Comparison of ENCODE assay signal across 12 mouse cellular contexts in genomic region chr3:135534103-135534502, GRCm38 (mm10). TPM values are rescaled to one million over a fixed set of nuclear protein-coding genes. Genes with fewer than 3 reads are reported as not detected.
DNase-seq lines count a peak whose midpoint lies in the region; ATAC-seq and TF ChIP-seq lines count a peak whose summit lies in the region.
"Had no signal": no experiment of that assay in that cellular context is flagged by ENCODE, and none has a peak within 500 bp of the region (broad histone marks: within the 10 kb centered on the region; RNA-seq: fewer than 3 reads in every experiment).

No protein-coding gene starts in this region.

- DNase-seq in frontal cortex, postnatal 25 days (ENCODE audit: low spot score in 2 of 2) = no peak
- DNase-seq in lung, embryonic 14.5 days = no peak
- DNase-seq in lung, adult 18-20 months = no peak
- DNase-seq in gastrocnemius, postnatal 14 days = no peak
- DNase-seq: adrenal gland, postnatal 14 days; cerebellum, adult 9-10 months; kidney, adult 11 months had no signal

- no peaks in the 10 kb centered on the region for H3K4me1 ChIP-seq in lung, embryonic 14.5 days (ENCODE audit: insufficient read depth)
- H3K4me1 ChIP-seq in intestine, embryonic 15.5 days (replicated peaks) = no peaks in the 10 kb centered on the region
- no peaks in the 10 kb centered on the region for H3K4me1 ChIP-seq in hindbrain, embryonic 13.5 days (replicated peaks)

- H3K4me3 ChIP-seq in lung, embryonic 14.5 days (ENCODE audit: low read depth, low read length) = no peak overlapping the region
- H3K4me3 ChIP-seq in intestine, embryonic 15.5 days (replicated peaks) = no peak overlapping the region
- no peak overlapping the region for H3K4me3 ChIP-seq in hindbrain, embryonic 13.5 days

- no peak overlapping the region for H3K27ac ChIP-seq in lung, embryonic 14.5 days (ENCODE audit: low read depth)
- no peak overlapping the region for H3K27ac ChIP-seq in intestine, embryonic 15.5 days
- no peak overlapping the region for H3K27ac ChIP-seq in hindbrain, embryonic 13.5 days
- H3K27ac ChIP-seq: macrophage had no signal

- WGBS in lung, embryonic 14.5 days = 63% methylated on average over 4 of the region's 5 CpGs
- 67% methylated on average over 4 of the region's 5 CpGs for WGBS in intestine, embryonic 15.5 days
- WGBS in hindbrain, embryonic 13.5 days = 85% methylated on average over 4 of the region's 5 CpGs

- no peak overlapping the region for H3K9ac ChIP-seq in lung, embryonic 14.5 days
- H3K9ac ChIP-seq in intestine, embryonic 15.5 days = no peak overlapping the region
- H3K9ac ChIP-seq in hindbrain, embryonic 13.5 days = no peak overlapping the region

- TF ChIP-seq CTCF in lung, embryonic 14.5 days (IDR thresholded peaks at IDR 0.05; ENCODE audit: low read depth) = peak; percentile 34; the same call in 1 of the 2 replicates

- H3K27me3 ChIP-seq in lung, embryonic 14.5 days (ENCODE audit: insufficient read depth, low read length) = no peaks in the 10 kb centered on the region
- no peaks in the 10 kb centered on the region for H3K27me3 ChIP-seq in intestine, embryonic 15.5 days (replicated peaks)
- H3K27me3 ChIP-seq in hindbrain, embryonic 13.5 days = no peaks in the 10 kb centered on the region

- 0 out of 2 replicates have a peak, but pooled peaks have one; percentile 44 for ATAC-seq in frontal cortex, adult (ENCODE audit: low TSS enrichment)
- ATAC-seq in lung, embryonic 14.5 days (ENCODE audit: insufficient read depth) = no peak
- ATAC-seq in intestine, embryonic 15.5 days = peak; percentile 81
- ATAC-seq in megakaryocyte-erythroid progenitor cell, adult 5-6 weeks (replicated peaks; ENCODE audit: low FRiP score, low TSS enrichment, poor library complexity, severe bottlenecking) = peak; percentile 95
- no peak for ATAC-seq in hindbrain, embryonic 13.5 days (ENCODE audit: low FRiP score)

- no peaks in the 10 kb centered on the region for H3K36me3 ChIP-seq in lung, embryonic 14.5 days (ENCODE audit: insufficient read depth)
- no peaks in the 10 kb centered on the region for H3K36me3 ChIP-seq in intestine, embryonic 15.5 days
- no peaks in the 10 kb centered on the region for H3K36me3 ChIP-seq in hindbrain, embryonic 13.5 days

- intact Hi-C loops in gastrocnemius, postnatal 14 days (cut with DNase I; ENCODE audit: low total_unique reads) = no loop called here

- H3K4me2 ChIP-seq in lung, embryonic 14.5 days = no peak overlapping the region
- H3K4me2 ChIP-seq in intestine, embryonic 15.5 days (replicated peaks) = no peak overlapping the region
- no peak overlapping the region for H3K4me2 ChIP-seq in hindbrain, embryonic 13.5 days

- no peaks in the 10 kb centered on the region for H3K9me3 ChIP-seq in lung, embryonic 14.5 days (ENCODE audit: low read depth, low read length)
- no peaks in the 10 kb centered on the region for H3K9me3 ChIP-seq in intestine, embryonic 15.5 days
- no peaks in the 10 kb centered on the region for H3K9me3 ChIP-seq in hindbrain, embryonic 13.5 days

RNA-seq across cellular contexts. Expression of gene Manba, which starts 48.7 kb away (rescaled TPM):
- polyA plus RNA-seq in lung, embryonic 14.5 days (2014; fragmentation: Nextera tagmentation; extraction: Ambion mirVana) = 10.2 and 10.7 TPM in 2 replicates
- polyA plus RNA-seq in intestine, embryonic 15.5 days (2015; fragmentation: Nextera tagmentation; extraction: Ambion mirVana) = 17.2 and 18.0 TPM in 2 replicates
- total RNA-seq in megakaryocyte-erythroid progenitor cell, adult 5-6 weeks (2014; fragmentation: Nextera tagmentation) = 7.0 and 10.7 TPM in 2 replicates
- 16.4 and 22.3 TPM in 2 replicates for total RNA-seq in megakaryocyte-erythroid progenitor cell, adult 5-6 weeks (2017)
- polyA plus RNA-seq in hindbrain, embryonic 13.5 days (2015; fragmentation: Nextera tagmentation; extraction: Ambion mirVana) = 5.5 and 5.6 TPM in 2 replicates
- total RNA-seq in gastrocnemius, postnatal 14 days (2021) = 1 to 10 TPM; 4.6 to 6.6 TPM

Comparison
In these comparisons a context has a peak if more than half of its experiments do, and no peak if none do; other contexts are left out.
1. ATAC-seq: peak in frontal cortex, adult (single experiment), intestine, embryonic 15.5 days (single experiment) and megakaryocyte-erythroid progenitor cell, adult 5-6 weeks (single experiment); none in lung, embryonic 14.5 days (single experiment) and hindbrain, embryonic 13.5 days (single experiment).